Mouse (Mus musculus) retina, postnatal 7 days (tissue): ENCODE data around the gene Zbtb4.
"Not testable (repeated sequence)": the region's sequence is repeated elsewhere in the genome, so short reads cannot be mapped to it uniquely, and the experiment has no call there.

ENCODE experiments used
- DNase-seq: peaks from one replicate; pipeline ENCODE4 v3.0.0-alpha.2; 2012; ENCODE audit warnings: low read depth, low spot score

Gene Zbtb4

GRCm38 (mm10) chr11:69765221-69766125, at the start of gene Zbtb4:
Gene Zbtb4 (plus strand): TSS chr11:69765912.
- no peak for DNase-seq

DNA sequence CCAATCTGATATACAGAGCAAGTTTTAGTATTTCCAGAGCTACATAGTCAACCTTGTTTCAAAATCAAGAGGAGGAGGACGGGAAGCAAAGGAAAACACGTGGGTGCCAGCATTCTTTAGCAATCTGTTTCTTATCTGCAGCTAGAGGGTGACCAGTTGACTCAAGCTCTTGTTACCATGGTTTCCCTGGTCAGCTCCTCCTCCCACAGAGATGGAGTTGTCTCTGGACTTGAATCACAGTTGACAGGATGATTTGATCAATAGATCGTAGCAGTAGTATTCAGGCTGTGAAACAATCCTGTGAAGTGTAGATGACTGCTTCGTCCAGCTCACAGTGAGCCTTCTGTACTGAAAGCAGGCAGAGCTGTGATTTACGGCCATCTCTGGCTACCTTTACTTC, 49.8 kb upstream of the Zbtb4 start:
- DNase-seq: no peak

DNA sequence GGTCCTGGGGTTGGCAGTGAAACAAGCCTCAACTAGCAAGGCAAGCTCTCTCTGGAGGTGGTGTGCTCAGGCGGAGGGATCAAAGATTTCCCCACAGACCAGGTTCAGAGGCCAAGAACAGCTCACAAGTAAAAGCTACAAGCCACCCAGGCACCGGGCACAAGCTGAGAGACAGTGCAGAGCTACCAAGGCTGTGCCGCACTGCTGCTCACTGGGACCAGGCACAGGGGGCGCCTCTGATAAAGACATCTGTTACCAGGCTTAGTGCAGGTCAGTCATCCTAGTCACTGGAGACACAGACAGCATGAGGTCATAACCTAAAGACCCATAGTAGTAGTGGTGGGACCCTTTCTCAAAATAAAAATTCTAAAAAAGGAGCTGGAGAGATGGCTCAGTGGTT, 48.8 kb upstream of the Zbtb4 start:
- DNase-seq: no peak

DNA sequence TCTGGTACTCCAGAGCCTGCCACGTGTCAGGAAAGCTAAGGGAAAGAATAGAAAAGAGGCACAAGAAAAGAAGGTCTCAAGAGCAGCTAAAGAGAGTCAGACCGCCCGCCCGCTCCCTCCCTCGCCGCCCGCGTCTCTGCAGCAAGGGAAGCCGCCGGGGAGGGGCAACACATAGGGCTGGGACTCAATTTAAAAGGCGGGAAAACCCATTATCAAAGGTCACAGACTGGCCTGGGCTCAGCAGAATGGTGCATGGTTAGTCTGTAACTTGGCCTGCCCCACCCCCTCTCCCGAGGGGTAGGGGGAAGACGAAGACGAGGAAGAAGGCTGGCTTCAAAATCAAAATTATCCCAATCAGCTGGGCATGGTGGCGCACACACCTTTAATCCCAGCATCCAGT, 47.1 kb upstream of the Zbtb4 start:
- DNase-seq: no peak

DNA sequence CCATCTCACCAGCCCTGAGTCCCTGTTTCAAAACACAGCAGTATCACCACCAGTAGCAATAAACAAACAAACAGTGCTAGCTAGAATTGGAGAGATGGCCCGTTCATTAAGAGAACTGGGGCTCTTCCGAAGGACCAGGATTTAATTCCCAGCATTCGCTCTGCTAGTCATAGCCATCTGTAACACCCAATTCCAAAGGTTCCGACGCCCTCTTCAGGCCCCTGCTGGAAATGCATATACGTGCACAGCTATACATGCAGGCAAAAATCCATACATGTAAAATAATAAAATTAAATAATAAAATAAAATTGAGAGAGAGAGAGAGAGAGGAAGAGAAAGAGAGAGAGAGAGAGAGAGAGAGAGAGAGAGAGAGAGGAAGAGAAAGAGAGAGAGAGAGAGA, 46.3 kb upstream of the Zbtb4 start:
- DNase-seq: no peak

DNA sequence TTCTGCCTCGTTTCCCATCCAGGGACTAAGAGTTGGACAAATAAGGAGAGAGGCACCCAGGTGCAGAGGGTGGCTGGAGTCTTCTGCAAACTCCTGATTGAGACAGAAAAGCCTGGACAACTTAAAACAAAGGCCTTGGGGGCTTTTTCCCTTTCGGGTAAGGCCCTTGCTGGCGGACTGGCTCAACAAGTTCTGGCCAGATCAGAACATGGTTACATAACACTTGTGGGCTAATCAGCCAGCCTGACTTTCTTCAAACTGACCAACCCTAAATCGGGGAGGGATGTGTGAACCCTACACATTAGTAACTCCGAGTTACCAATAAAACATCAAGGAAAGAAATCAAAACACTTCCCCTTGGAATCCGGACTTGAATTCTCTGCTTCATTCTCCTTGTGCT, 44.9 kb upstream of the Zbtb4 start:
- no peak for DNase-seq

GRCm38 (mm10) chr11:69723074-69723473, 42.6 kb upstream of the Zbtb4 start:
- no peak for DNase-seq

DNA sequence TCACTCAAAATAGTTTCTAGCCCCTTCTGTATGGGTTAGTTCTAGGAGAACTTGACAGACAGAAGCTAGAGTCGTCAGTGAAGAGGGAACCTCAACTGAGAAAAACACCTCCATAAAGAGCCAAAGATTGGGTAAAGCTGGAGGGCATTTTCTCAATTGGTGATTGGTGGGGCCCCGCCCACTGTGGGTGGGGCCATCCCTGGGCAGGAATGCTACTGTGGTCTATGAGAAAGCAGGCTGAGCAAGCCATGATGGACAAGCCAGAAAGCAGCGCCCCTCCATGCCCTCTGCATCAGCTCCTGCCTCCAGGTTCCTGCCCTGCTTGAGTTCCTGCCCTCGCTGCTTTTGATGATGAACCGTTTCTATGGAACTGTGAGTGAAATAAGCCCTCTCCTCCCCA, 39.8 kb upstream of the Zbtb4 start:
- DNase-seq: no peak

- DNase-seq: peak; percentile 46
These were observed 36.6 kb upstream of the Zbtb4 start for GRCm38 (mm10) chr11:69729063-69729462.

DNA sequence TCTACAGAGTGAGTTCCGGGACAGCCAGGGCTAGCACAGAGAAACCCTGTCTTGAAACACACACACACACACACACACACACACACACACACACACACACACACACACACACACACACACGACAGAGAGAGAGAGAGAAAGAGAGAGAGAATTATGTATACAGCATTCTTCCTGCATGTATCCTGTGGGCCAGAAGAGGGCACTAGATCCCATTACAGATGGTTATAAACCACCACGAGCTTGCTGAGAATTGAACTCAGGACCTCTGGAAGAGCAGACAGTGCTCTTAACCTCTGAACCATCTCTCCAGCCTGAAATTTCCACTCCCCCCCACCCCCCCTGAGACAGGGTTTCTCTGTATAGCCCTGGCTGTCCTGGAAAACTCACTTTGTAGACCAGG, 34.3 kb upstream of the Zbtb4 start:
- DNase-seq: not testable (repeated sequence)

GRCm38 (mm10) chr11:69751635-69752034, 14.1 kb upstream of the Zbtb4 start:
- no peak for DNase-seq

- DNase-seq: no peak
These were observed 13.0 kb upstream of the Zbtb4 start for GRCm38 (mm10) chr11:69752686-69753085.

- no peak for DNase-seq
These were observed 11.5 kb upstream of the Zbtb4 start for GRCm38 (mm10) chr11:69754233-69754632.

DNA sequence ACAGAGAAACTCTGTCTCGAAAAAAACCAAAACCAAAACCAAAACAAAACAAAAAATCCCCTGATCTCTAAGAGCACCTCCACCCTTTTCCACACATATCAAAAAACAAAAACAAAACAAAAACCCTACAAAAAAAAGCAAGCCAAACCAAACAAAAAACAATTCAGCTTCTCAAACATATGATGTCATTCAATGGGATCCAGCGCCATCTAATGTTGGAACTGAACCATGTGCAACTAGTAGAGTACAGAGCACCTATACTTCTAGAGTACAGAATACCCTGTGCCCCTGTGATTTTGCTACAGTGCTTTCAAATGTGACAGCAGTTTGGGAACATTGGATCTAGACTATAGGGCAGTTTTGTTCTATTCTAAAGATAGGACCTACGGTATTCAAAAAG, 11.0 kb upstream of the Zbtb4 start:
- peak; percentile 56 for DNase-seq

GRCm38 (mm10) chr11:69757303-69758089, 8.2 kb upstream of the Zbtb4 start:
- DNase-seq: no peak

DNA sequence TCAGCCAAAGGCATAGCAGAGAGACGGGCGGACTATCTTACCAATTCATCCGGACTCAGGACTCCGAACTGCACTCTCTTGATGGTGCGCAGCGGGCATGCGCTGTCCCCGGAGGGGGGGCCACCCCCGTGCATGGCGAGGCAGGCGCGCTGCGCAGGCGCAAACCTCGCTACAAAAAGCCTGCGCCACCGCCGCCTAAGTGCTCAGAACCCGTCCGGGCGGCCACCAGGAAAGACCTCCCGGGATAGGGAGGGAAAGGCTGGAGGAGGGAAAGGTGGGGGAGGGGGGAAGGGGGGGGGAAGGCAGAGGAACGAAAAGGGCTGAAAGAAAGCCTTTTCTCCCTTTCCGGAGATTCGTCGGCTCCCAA, 7.6 kb upstream of the Zbtb4 start:
- DNase-seq: peak; percentile 93

DNA sequence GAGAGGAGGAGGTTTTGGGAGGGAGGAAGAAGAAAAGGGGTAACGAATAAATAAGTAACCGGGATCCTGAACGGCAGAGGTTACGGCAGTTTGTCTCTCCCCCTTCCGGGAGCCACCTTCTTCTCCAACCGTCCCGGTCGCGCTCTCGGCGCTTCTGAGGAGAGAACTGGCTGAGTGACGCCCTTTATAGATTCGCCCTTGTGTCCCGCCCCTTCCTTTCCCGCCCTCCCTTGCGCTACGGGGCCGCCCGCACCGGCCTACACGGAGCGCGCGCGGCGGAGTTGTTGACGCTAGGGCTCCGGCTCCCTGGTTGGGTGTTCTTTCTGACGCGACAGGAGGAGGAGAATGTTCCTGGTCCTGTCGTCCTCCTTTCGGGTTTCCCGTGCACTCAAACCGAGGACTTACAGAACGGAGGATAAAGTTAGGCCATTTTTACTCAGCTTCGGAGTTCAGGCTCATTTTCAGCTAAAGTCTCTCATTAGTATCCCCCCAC, 7.2 kb upstream of the Zbtb4 start, which contains the start of gene Polr2a:
Gene Polr2a, minus strand, starts transcription at position 160 of the 493 bp plus-strand sequence.
- DNase-seq: peak; percentile 98

DNA sequence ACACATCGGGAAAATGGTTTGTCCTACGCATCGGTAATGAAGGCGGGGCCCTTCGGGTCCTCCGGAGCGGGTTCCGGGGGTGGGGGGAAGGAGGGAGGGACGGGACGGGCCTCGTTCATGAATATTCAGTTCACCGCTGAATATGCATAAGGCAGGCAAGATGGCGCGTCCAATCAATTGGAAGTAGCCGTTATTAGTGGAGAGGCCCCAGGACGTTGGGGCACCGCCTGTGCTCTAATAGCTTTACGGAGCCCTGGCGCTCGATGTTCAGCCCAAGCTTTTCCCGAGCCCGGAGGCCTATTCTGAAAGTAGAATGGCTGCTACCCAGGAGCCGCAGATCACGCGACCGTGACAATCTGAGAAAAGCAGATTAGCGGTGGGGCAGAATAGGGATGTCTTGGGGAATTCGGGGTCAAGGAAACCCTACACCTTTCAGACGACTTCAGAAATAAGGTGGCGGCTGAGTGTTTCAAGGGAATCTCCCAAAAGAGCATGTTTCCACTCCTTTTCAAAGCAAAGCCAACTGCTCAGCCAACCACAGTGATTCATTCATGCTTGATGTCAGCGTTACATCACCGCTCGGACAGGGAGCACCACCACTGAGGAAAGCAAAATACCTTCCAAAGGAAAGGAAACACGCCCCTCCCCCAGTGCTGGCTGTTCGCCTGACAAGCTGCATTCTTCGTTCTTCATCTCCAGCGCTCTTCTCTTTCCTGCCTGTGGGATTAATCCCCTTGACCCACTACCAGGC, 6.6 kb upstream of the Zbtb4 start:
- DNase-seq: peak; percentile 50

DNA sequence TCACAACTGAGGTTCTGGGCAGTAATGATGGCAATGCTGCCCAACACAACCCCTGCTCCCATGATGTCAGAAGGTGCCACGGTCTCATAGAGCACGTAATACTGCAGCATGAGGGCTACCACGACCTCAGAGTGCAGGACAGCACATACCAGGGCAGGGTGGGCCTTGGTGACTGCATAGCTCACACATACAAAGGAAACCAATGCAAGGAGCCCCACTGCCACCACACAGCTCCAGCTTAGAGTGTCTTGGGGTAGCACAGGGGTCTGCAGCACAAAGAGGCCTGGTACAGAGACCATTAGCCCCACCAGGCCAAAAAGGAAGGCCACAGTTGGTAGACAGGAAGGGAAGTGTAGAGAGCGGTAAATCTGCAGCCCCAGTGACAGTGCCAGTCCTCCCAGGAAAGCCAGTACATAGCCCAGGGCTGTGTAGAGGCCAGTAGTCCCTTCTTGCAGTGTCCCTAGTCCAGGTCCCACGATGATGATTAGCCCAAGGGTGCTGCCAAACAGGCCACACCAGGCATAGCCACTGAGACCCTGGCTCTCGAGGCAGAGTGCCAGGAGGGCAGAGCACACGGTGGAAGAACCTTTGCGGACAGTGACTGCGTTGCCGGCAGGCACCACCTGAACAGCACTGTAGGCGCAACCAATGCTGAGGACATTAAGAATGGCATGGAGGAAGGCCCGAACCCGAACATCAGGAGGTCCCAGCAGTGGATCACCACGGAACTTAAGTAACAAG, 5.4 kb upstream of the Zbtb4 start:
- no peak for DNase-seq

DNA sequence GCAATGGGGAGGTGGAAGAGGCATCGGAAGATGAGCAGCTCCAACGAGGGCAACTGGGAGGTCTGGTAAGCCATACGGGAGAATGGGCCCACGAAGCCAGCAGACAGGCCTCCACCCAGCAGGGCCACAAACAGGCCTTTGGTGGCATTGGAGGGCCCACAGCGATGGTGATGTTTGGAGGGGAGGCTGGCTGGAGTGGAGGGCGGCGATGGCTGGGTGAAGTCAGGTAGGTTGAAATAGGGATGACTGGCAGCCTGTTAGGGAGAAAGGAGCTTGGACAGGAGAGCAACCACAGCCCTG, 4.9 kb upstream of the Zbtb4 start:
- no peak for DNase-seq

DNA sequence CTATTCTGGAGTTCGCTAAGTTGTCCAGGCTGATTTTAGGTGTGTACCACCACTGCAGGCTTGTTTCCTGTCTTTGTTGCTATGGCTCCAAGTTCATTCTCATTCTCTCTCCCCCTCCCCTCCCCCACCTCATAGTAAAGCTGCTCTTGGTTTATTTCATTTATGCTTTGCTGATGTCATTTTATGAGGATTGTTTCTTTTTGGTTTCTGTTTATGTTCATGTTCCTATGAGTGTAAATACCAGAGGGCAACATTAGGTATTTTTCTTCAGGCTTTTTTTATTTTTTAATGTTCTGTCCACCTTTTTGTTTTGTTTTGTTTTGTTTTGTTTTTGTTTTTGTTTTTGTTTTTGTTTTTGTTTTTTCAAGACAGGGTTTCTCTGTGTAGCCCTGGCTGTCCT, 3.8 kb upstream of the Zbtb4 start, which contains the start of gene Slc35g3:
Gene Slc35g3, minus strand, starts transcription at position 101 of the 400 bp plus-strand sequence.
- no peak for DNase-seq
